Mouse (Mus musculus): ENCODE measurements around the gene Arhgap45. TPM values are rescaled to one million over a fixed set of nuclear protein-coding genes. Genes with fewer than 3 reads are reported as not detected.

The Arhgap45 gene
- 160 and 189 TPM in 2 replicates for polyA plus RNA-seq (2012)

DNA sequence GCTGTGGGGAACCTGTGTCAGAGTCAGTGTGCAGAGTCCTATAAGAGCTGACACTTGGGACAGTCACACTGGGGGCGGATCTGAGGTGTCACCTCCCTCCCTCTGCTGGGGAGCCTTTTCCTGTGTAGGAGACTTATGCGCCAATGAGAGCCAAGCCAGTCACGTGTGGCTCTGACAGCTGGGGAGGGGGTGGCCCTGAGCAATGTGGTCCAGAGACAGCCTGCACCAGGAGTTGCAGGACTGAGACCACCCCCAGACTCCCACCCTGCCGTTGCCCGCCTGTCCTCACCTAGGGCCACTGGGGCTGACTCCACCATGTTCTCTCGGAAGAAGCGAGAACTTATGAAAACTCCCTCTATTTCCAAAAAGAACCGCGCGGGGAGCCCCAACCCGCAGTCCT is at the start of gene Arhgap45:
Gene Arhgap45, plus strand, starts transcription at position 143 of the 400 bp plus-strand sequence.
- no peak for TF ChIP-seq GATA1 (IDR thresholded peaks at IDR 0.05; ENCODE audit: low read length)

DNA sequence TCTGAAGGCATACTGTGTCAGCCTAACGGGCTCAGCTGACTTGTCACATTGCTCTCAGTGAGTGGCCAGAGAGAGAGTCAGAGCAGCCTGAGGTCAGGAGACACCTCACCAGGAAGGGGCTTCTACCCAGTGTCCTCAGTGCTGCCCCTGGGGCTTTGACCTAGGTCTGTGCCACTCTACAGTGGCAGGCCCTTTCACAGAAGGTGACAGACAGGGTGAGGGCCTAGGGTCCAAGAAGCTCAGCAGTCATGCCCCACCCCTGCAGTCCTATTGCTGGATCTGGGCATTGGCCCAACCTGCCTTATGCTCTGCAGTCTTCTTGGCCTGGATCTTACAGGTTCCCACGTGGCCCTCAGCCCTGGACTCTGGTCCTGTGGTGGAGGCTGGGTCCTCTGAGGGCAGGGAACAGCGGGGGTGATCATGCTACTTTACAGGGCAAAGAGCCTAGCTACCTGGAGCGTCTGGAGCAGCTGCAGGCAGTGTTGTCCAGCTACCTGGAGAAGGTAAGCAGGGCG is 49.5 kb upstream of the Arhgap45 start:
- no peak for TF ChIP-seq GATA1 (IDR thresholded peaks at IDR 0.05; ENCODE audit: low read length)

DNA sequence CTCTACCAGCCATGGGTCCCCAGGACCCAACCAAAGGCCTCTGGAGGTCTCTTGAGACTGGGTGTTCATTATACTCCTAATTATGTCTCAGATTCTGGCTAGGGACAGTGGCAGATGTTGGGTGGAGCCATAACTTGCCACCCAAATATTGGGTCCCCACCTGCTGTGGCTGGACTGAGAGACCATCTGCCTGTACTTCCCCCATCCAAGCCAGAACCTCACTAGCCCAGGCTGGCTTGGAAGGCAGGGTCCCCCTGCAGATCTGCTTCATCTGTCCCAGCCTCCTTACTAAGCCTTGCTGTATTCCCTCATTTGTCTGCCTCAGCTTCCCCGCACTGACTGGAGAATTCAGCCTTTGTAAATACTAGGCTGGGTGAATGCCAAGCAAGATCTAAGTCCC is 48.3 kb upstream of the Arhgap45 start:
- TF ChIP-seq GATA1 (IDR thresholded peaks at IDR 0.05; ENCODE audit: low read length), result no peak

DNA sequence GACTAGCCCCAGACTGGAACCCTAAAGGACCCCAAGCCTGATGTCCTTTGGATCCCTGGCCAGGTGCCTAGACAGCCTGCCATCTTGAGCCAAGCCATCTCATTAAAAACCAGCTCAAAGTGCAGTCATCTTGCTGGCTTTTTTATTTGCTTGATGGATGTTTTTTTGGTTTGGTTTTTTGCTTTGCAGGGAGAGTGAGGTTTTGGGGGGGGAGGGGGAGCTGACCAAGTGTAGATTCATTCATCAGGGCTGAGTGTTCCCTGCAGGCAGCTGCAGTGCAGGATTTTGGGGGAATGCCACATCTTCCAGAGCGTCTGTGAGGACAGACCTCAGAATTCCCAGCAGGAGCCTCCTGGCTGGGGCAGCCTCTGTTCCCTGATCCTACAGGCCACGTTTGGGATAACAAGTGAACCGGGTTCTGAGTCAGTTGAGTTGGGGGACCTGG is 47.3 kb upstream of the Arhgap45 start:
- TF ChIP-seq GATA1 (IDR thresholded peaks at IDR 0.05; ENCODE audit: low read length), result no peak

DNA sequence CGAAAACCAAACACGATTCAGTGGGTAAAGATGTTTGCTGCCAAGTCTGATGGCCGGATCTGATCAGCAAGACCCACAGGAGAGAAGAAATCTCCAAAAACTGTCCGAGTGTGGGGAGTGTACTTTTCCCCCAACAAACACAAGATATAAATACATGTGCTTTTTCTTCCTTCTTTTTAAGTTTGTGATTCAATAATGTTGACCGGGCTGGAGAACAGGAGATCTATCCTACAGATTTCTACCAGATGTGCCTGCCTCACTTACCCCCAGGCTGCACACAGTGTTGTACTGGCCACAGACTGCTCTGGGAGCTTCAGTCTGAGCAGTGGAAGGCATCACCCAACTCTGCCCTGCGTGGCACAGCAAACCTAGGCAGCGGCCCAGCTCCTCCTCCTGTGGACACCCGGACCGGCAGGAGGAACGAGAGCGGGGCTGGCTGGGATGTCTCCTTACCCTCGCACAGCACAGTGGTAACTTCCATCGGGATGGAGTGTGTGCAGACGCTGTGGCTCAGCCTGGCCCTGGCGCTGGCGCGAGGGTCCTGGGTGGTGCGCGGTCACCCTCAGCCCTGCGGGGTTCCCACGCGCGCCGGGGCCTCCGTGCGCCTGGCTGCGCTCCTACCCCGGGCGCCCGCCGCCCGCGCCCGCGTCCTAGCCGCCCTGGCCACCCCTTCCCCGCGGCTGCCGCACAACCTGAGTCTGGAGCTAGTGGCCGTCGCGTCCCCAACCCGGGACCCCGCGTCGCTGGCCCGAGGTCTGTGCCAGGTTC is 45.9 kb upstream of the Arhgap45 start, which contains the start of gene Grin3b:
Gene Grin3b, plus strand, starts transcription at position 301 of the 768 bp plus-strand sequence.
- no peak for TF ChIP-seq GATA1 (IDR thresholded peaks at IDR 0.05; ENCODE audit: low read length)

DNA sequence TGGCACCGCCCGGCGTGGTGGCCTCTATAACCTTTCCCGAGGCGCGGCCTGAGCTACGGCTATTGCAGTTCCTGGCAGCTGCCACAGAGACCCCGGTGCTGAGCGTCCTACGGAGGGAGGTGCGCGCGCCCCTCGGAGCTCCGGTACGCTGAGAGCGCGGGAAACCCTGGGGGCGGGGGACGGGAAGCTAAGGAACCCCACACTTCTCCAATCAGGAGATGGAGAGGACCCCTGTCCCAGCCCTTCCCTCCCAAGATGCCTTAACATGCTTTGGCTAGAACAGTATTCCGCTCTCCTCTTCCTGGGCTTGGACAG is 45.3 kb upstream of the Arhgap45 start:
- TF ChIP-seq GATA1 (IDR thresholded peaks at IDR 0.05; ENCODE audit: low read length), result no peak

DNA sequence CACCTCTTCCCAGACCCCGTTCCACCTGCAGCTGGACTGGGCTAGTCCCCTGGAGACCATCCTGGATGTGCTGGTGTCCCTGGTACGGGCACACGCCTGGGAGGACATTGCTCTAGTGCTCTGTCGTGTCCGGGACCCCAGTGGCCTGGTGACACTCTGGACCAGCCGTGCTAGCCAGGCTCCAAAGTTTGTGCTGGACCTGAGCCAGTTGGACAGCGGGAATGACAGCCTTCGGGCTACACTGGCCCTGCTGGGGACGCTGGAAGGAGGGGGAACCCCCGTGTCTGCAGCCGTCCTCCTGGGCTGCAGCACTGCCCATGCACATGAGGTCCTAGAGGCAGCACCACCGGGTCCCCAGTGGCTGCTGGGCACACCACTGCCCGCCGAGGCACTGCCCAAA is 43.6 kb upstream of the Arhgap45 start:
- TF ChIP-seq GATA1 (IDR thresholded peaks at IDR 0.05; ENCODE audit: low read length), result no peak

DNA sequence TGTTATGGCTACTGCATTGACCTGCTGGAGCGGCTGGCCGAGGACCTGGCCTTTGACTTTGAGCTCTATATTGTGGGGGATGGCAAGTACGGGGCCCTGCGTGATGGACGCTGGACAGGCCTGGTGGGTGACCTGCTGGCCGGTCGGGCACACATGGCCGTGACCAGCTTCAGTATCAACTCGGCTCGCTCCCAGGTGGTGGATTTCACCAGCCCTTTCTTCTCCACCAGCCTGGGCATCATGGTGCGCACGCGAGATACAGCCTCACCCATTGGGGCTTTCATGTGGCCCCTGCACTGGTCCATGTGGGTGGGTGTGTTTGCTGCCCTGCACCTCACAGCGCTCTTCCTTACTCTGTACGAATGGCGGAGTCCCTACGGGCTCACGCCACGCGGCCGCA is 42.4 kb upstream of the Arhgap45 start:
- TF ChIP-seq GATA1 (IDR thresholded peaks at IDR 0.05; ENCODE audit: low read length), result no peak

DNA sequence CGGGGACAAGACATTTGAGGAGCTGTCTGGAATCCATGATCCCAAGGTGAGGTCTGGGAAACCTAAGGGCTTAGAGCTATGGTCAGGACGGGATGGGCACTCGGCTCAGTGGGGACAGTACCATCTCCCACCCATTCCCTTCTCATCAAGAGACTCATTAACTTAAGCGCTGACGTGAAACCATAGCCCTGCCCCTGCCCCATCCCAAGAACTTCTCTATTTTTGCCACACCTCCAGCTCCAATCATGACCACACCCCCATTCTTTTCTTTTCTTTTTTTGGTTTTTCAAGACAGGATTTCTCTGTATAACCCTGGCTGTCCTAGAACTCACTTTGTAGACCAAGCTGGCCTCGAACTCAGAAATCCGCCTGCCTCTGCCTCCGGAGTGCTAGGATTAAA is 41.8 kb upstream of the Arhgap45 start:
- no peak for TF ChIP-seq GATA1 (IDR thresholded peaks at IDR 0.05; ENCODE audit: low read length)

DNA sequence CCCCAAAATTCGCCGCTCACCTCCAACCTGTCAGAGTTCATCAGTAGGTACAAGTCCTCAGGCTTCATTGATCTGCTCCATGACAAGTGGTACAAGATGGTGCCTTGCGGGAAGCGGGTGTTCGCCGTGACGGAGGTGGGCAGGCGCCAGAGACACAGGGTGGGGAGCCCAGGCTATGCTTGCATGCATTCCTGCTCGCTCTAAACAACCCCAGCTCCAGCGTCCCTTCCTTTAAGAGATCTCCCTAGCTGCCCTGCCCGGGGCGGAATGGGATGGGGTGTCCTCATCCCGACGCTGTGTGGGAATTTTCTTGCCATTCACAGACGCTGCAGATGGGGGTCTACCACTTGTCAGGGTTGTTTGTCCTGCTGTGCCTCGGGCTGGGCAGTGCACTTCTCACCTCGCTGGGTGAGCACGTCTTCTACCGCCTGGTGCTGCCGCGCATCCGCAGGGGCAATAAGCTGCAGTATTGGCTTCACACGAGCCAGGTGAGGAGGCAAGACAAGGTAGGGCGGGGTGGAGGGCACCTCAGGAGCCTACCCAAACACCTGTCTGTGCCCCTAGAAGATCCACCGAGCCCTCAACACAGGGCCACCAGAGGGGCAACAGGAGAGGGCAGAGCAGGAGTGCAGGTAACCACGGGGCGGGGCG is 40.3 kb upstream of the Arhgap45 start:
- no peak for TF ChIP-seq GATA1 (IDR thresholded peaks at IDR 0.05; ENCODE audit: low read length)

DNA sequence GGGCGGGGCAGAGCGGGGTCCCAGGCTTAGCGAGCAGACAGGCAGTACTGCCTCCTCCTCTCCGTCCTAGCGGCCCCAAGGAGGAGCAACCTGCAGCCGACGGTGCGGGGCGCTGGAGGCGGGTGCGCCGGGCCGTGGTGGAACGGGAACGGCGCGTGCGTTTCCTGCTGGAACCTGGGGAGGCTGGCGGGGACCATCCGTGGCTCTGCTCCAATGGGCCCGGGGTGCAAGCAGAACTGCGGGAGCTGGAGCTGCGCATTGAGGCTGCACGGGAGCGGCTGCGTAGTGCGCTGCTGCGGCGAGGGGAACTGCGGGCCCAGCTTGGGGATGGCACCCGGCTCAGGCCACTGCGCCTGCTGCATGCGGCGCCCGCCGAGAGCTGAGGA is 39.7 kb upstream of the Arhgap45 start:
- TF ChIP-seq GATA1 (IDR thresholded peaks at IDR 0.05; ENCODE audit: low read length), result no peak

DNA sequence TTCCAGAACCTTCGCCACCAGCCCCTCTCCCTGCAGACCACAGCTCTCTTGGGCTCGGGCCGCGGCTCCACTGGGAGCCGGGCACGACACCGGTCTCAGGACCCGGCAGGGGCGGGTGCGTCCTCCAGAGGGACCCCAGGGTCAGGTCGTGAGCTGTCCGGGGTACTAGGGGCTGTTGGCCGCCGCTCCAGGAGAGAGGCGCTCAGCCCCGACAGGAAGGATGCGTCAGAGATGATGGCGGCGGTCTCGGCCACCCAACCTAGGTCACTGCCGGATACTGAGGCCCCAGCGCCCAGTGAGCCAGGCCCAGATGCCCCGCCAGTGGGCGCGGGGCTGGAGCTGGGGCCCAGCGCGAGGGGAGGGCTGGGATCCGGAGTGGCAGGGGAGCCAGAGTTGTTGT is 39.1 kb upstream of the Arhgap45 start:
- no peak for TF ChIP-seq GATA1 (IDR thresholded peaks at IDR 0.05; ENCODE audit: low read length)

DNA sequence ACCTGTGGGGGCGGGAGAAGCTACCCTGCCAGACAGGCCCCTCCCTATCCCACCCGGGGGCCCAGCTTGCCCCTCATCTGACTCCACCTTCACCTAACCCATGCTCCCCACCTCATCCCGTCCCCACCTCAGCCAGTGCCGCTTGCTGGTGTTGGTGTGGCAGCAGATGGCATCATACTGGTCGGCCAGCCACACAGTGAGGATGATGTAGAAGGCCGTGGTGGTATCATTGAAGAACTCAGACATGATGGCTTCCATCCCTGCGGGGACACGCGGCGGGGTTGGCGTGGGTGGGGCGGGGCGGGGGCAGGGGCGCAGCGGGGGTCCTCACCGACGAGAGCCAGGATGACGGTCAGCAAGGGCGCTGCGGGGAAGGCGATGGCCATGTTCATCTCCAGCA is 38.4 kb upstream of the Arhgap45 start:
- TF ChIP-seq GATA1 (IDR thresholded peaks at IDR 0.05; ENCODE audit: low read length), result no peak

DNA sequence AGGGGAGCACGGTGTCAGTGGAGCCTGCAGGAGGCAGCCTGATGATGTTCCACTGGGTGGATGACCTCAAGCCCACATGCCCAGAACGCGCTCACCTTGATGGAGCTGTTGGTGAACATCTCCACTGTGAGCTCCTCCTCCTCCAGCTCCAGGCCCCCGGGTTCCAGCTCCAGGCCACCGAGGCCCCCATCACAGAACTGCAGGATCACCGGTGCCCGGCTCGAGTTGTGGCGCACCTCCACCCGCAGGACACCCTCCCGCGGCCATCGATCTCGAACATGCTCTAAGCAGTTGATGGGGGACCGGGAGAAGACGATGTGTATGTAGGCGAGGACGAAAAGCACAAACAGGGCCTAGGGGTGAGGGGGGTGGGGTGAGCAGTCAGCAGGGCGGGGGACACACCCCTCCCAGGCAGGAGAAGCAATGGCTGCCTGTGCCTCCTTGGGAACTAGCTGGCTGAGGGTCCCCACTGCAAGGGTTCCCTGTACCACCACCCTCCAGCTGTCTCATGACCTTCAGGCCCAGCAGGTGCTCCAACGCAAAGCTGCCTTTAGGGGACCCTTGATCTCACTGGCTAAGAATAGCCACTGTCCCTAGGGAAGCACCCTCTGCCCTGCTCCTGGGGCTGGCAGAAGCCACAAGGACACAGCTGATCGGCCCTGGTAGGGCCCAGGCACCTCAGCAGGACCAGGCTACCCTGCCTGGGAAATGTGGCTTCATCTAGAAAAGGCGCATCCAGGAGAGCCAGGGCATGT is 36.9 kb upstream of the Arhgap45 start:
- TF ChIP-seq GATA1 (IDR thresholded peaks at IDR 0.05; ENCODE audit: low read length), result no peak

DNA sequence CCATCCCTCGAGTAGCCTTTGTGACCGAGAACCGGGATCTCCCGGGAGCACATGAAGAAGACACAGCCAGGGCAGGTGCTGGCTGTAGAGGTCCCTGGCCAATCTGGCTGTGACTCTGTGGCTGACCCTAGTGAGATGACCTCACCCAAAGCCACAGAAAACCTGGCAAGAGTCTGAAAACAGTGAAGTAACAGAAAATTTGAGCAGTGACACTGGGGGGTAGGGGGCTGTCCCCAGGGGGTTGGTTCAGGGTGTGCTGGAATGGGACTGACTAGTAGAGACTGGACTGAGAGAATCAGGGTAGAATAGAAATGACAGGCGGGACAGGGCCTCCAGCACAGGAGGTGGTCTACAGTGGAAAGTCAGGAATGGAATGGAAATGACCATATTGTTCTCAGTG is 33.2 kb upstream of the Arhgap45 start:
- TF ChIP-seq GATA1 (IDR thresholded peaks at IDR 0.05; ENCODE audit: low read length), result no peak

DNA sequence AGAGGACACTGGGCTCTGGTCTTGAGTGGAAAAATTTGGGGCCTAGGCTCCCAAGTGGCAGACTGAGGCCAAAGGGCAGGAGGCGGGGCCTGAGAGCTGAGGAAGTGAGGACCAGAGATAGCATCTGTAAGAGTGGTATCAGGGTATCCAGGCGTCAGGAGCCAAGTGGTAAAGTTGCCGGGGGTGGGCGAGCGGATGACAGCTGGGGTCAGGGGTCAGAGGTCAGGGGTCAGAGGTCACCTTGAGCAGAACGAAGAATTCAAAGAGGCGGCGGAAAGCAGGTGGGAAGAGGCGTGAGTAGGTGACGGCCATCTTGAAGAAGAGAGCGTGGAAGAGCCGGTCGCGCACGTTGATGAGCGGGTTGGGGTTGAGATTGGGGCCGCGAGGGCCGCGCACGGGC is 32.8 kb upstream of the Arhgap45 start:
- no peak for TF ChIP-seq GATA1 (IDR thresholded peaks at IDR 0.05; ENCODE audit: low read length)

Measured in G1E-ER4 (cell line).